Mouse (Mus musculus): ENCODE data around the gene Gpatch3.

DNA sequence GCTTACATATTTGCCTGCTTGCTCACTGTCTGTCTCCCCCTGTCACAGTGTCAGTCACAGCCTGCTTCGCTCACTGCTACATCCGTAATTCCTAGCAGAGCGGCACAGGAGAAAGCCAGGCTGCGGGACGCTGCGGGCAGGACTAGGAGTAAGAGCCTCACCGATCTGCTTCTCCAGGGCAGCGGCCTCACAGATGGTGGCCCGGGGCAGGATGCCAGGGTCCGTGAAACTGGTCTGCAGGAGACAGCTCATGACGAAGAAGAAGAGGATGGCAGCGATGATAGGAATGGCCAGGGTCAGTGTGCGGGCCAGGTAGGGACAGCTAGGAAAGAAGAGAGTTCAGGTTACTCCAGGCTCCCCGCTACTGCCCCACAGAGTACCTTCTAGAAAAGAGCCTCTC, 52.5 kb downstream of the Gpatch3 start:
- TF ChIP-seq CTCF (IDR thresholded peaks at IDR 0.05; ENCODE audit: low read depth) (no peak), EP300 (IDR thresholded peaks at IDR 0.05; ENCODE audit: low read depth) (no peak)
